ENCODE assay signal across 26 mouse cellular contexts in the genomic region with DNA sequence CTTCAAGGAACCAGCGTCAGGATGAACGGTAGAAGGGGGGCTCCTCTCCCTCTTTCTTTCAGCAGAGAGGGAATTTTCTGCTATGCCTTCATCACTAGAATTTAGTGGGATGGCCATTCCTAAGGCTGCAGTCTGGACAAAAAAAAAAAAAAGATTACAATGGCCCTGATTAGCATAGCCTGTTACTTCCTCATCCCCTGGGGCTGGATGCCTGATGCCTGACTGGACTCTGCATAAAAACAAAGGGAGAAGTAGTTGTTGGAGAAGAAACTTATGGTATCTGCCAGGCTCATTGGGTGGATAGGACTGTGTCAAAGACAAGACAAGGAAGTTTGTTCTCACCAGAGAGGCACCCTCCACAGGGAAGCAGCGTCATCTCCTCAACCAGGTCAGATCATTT. TPM values are rescaled to one million over a fixed set of nuclear protein-coding genes. Genes with fewer than 3 reads are reported as not detected.
"Had no signal": no experiment of that assay in that cellular context is flagged by ENCODE, and none has a peak within 500 bp of the region (broad histone marks: within the 10 kb centered on the region; RNA-seq: fewer than 3 reads in every experiment).

No protein-coding gene starts in this region.

- H3K27ac ChIP-seq: lung, embryonic 15.5 days; macrophage; midbrain, embryonic 13.5 days; midbrain, embryonic 15.5 days; neural tube, embryonic 13.5 days; neural tube, embryonic 15.5 days had no signal

- H3K4me1 ChIP-seq: lung, embryonic 15.5 days; megakaryocyte, embryonic 14.5 days; midbrain, embryonic 13.5 days; midbrain, embryonic 15.5 days; neural tube, embryonic 13.5 days; neural tube, embryonic 15.5 days had no signal

- H3K4me3 ChIP-seq: lung, embryonic 15.5 days; megakaryocyte, embryonic 14.5 days; midbrain, embryonic 13.5 days; midbrain, embryonic 15.5 days; myocyte; neural tube, embryonic 13.5 days; neural tube, embryonic 15.5 days had no signal

- DNase-seq: lung, adult 2 months; lung, postnatal 14 days; lung, postnatal 36 days; retina, postnatal 1 day; right cerebral cortex, adult 18-20 months; right cerebral cortex, postnatal 25 days; right cerebral cortex, postnatal 4 days; spleen, adult 18-20 months; thymus, adult 18-20 months; thymus, postnatal 14 days; thymus, postnatal 36 days had no signal

- H3K9ac ChIP-seq: lung, embryonic 15.5 days; midbrain, embryonic 13.5 days; midbrain, embryonic 15.5 days; neural tube, embryonic 13.5 days; neural tube, embryonic 15.5 days had no signal

- H3K4me2 ChIP-seq: lung, embryonic 15.5 days; midbrain, embryonic 11.5 days; midbrain, embryonic 13.5 days; midbrain, embryonic 15.5 days; neural tube, embryonic 13.5 days; neural tube, embryonic 15.5 days had no signal

- ATAC-seq: lung, postnatal 0 days; midbrain, embryonic 13.5 days; midbrain, embryonic 15.5 days had no signal

- H3K27me3 ChIP-seq: lung, embryonic 15.5 days; megakaryocyte, embryonic 14.5 days; midbrain, embryonic 13.5 days; midbrain, embryonic 15.5 days; neural tube, embryonic 13.5 days; neural tube, embryonic 15.5 days had no signal

- H3K36me3 ChIP-seq: lung, embryonic 15.5 days; midbrain, embryonic 13.5 days; midbrain, embryonic 15.5 days; neural tube, embryonic 13.5 days; neural tube, embryonic 15.5 days had no signal

- H3K9me3 ChIP-seq: lung, embryonic 15.5 days; megakaryocyte, embryonic 14.5 days; midbrain, embryonic 13.5 days; midbrain, embryonic 15.5 days; neural tube, embryonic 13.5 days; neural tube, embryonic 15.5 days had no signal

RNA-seq across cellular contexts. Expression of gene Gm21973, which starts 25.7 kb away (rescaled TPM):
- polyA plus RNA-seq: lung, adult 2 months; lung, embryonic 15.5 days; lung, postnatal 0 days; macrophage; midbrain, embryonic 11.5 days; midbrain, embryonic 13.5 days; midbrain, embryonic 15.5 days; myocyte; neural tube, embryonic 11.5 days; neural tube, embryonic 13.5 days; neural tube, embryonic 15.5 days; small intestine, adult 2 months; stomach, embryonic 14.5 days; stomach, embryonic 16.5 days; thymus, postnatal 0 days had no signal

RNA-seq across cellular contexts. Expression of gene Agxt2, which starts 58.9 kb away (rescaled TPM):
- polyA plus RNA-seq: lung, adult 2 months; lung, embryonic 15.5 days; lung, postnatal 0 days; macrophage; midbrain, embryonic 11.5 days; midbrain, embryonic 13.5 days; midbrain, embryonic 15.5 days; myocyte; neural tube, embryonic 11.5 days; neural tube, embryonic 13.5 days; stomach, embryonic 14.5 days; thymus, postnatal 0 days had no signal
